Mouse (Mus musculus) left cerebral cortex, postnatal 25 days (tissue): Measurements from ENCODE around the gene Tdpoz3. TPM values are rescaled to one million over a fixed set of nuclear protein-coding genes. Genes with fewer than 3 reads are reported as not detected.
"Not testable (repeated sequence)": the region's sequence is repeated elsewhere in the genome, so short reads cannot be mapped to it uniquely, and the experiment has no call there.

Experiments used
- DNase-seq, 2 experiments: peaks; one replicate each; pipeline ENCODE4 v3.0.0; 2022; ENCODE audit warnings: low spot score in 2 of 2, mixed read lengths in 1 of 2
- intact Hi-C: fragments of 180-260 bp; cut with DNase I; formaldehyde crosslinking; loops from one replicate; pipeline ENCODE4 v1.15.1; 2025
- total RNA-seq, 2 experiments: library from RNA; stranded (reverse); gene quantifications; 2 replicates each; pipeline ENCODE4 v1.2.3; 2021

Tdpoz3 gene
- not detected for total RNA-seq

- intact Hi-C loops, DNase-seq: not testable (repeated sequence)
Measured at GRCm38 (mm10) chr3:93825720-93826119, at the start of gene Tdpoz3. Gene Tdpoz3, plus strand, starts transcription at chr3:93826020.

GRCm38 (mm10) chr3:93796098-93796497, 29.7 kb upstream of the Tdpoz3 start, which contains the start of gene Tdpoz4:
Gene Tdpoz4, plus strand, starts transcription at chr3:93796398.
- DNase-seq, intact Hi-C loops: not testable (repeated sequence)

- DNase-seq, intact Hi-C loops: not testable (repeated sequence)
Measured at GRCm38 (mm10) chr3:93813341-93813740, 12.5 kb upstream of the Tdpoz3 start.

GRCm38 (mm10) chr3:93858957-93859356, 33.1 kb downstream of the Tdpoz3 start:
- intact Hi-C loops, DNase-seq: not testable (repeated sequence)

GRCm38 (mm10) chr3:93870635-93871034, 44.8 kb downstream of the Tdpoz3 start:
- intact Hi-C loops, DNase-seq: not testable (repeated sequence)

Other genes starting within 250 kb of the Tdpoz3 start
- not detected for gene Tdpoz2, start 173.3 kb upstream of the Tdpoz3 start, total RNA-seq
- not detected for gene Tdpoz1, start 149.7 kb upstream of the Tdpoz3 start, total RNA-seq
- gene Gm37596, start 132.9 kb upstream of the Tdpoz3 start, total RNA-seq: not detected
- gene Gm5773, start 53.0 kb upstream of the Tdpoz3 start, total RNA-seq: not detected
- not detected for gene Tdpoz4, start 29.6 kb upstream of the Tdpoz3 start, total RNA-seq
- gene Gm9117, start 117.5 kb downstream of the Tdpoz3 start, total RNA-seq: not detected
- not detected for gene Tdpoz5, start 135.3 kb downstream of the Tdpoz3 start, total RNA-seq
- not detected for gene Gm9125, start 228.9 kb downstream of the Tdpoz3 start, total RNA-seq
- not detected for gene Gm10697, start 246.6 kb downstream of the Tdpoz3 start, total RNA-seq